Mouse (Mus musculus): ENCODE data around the gene Duox1. TPM values are rescaled to one million over a fixed set of nuclear protein-coding genes. Genes with fewer than 3 reads are reported as not detected.

The Duox1 gene
- total and polyA plus RNA-seq, 3 experiments: not detected

DNA sequence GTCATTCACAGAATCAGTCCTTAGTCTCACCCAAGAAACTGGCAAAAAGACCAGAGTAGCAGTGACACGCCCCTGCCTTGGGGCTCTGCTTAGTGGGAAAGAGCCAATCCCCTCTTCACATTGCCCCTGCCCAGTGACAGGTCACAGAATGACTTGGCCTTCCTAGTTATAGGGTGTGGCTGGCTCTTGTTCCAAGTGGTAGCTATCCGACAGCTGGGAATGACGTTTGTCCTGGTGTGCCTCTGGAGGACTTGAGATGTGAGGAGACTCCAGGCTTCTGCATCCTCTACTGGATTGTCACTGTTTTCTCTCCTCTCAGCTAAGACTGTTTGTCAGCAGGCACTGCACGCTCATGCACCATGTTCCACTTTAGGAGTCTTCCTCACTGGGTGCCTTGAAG is 1.9 kb downstream of the Duox1 start:
- no peak for TF ChIP-seq KAT2A (IDR thresholded peaks at IDR 0.05; ENCODE audit: insufficient replicate concordance, low read length)
- TF ChIP-seq ZC3H11A (IDR thresholded peaks at IDR 0.05; ENCODE audit: low read depth, low read length): no peak
- TF ChIP-seq NELFE (IDR thresholded peaks at IDR 0.05; ENCODE audit: low read depth, low read length): no peak

DNA sequence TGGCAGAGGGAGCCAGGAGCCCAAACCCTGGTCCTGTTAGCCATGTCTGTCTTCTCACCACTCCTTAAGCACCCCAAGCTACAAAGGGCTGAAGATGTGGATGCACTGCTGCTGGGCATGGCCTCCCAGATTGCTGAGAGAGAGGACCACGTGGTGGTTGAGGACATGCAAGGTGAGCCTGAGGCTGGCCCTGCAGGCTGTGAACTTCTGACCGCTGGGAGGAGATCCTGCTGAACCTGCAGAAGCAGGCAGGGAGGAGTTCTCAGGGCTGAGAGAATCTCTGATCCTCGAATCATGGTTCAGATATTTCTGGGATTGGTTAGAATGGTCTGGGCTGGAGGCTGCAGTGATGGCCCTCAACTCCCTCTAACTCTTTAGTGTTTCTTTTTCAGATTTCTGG is 8.5 kb downstream of the Duox1 start:
- DNase-seq (ENCODE audit: extremely low read depth): no peak
- Histone ChIP-seq H3K27ac (ENCODE audit: insufficient read depth, low read depth) (no peak overlapping the region), H3K9me3 (replicated peaks; ENCODE audit: low read length) (no peaks in the 10 kb centered on the region), H3K9ac (ENCODE audit: insufficient read depth, low read depth) (no peak overlapping the region), H3K27me3 (replicated peaks) (no peaks in the 10 kb centered on the region), H3K36me3 (replicated peaks in 1 of 2; ENCODE audit: control insufficient read depth in 1 of 2, insufficient read depth in 1 of 2, low read length in 1 of 2) (no peaks in the 10 kb centered on the region), H3K4me2 (ENCODE audit: insufficient read depth, low read depth, poor library complexity, severe bottlenecking) (no peak overlapping the region), H3K4me1 (ENCODE audit: control insufficient read depth in 1 of 2, insufficient read depth in 2 of 2) (no peaks in the 10 kb centered on the region), H3K79me2 (replicated peaks; ENCODE audit: control insufficient read depth, extremely low read depth, insufficient read depth, poor library complexity, severe bottlenecking) (no peaks in the 10 kb centered on the region), H3K4me3 (replicated peaks in 1 of 3; ENCODE audit: low read depth in 2 of 3, low read length in 2 of 3, poor library complexity in 1 of 3) (no peak overlapping the region)
- in situ Hi-C loops (cut with MboI; ENCODE audit: low pct_ligation_motif_present, low pct_unique_long_range_greater_than_20kb, low sequenced_read_pairs): no loop called here
- TF ChIP-seq ZMIZ1 (IDR thresholded peaks at IDR 0.05; ENCODE audit: low read depth, low read length) (no peak), USF2 (conservative IDR thresholded peaks at IDR 0.05; ENCODE audit: low read depth, low read length) (no peak), CHD2 (IDR thresholded peaks at IDR 0.05; ENCODE audit: low read length) (no peak), RCOR1 (conservative IDR thresholded peaks at IDR 0.05; ENCODE audit: low read depth, low read length) (no peak), ZC3H11A (IDR thresholded peaks at IDR 0.05; ENCODE audit: low read depth, low read length) (no peak), KAT2A (IDR thresholded peaks at IDR 0.05; ENCODE audit: insufficient replicate concordance, low read length) (no peak), POLR2A (IDR thresholded peaks at IDR 0.05; ENCODE audit: low read depth, low read length) (no peak), POLR2AphosphoS2 (IDR thresholded peaks at IDR 0.05; ENCODE audit: low read depth, low read length) (no peak), GABPA (IDR thresholded peaks at IDR 0.05; ENCODE audit: insufficient replicate concordance, low read depth, low read length) (no peak), TBP (conservative IDR thresholded peaks at IDR 0.05; ENCODE audit: low read depth, low read length) (no peak), MAX (IDR thresholded peaks at IDR 0.05; ENCODE audit: low read length) (no peak), SIN3A (IDR thresholded peaks at IDR 0.05; ENCODE audit: low read length) (no peak), TCF12 (IDR thresholded peaks at IDR 0.05; ENCODE audit: low read depth, low read length) (no peak)
- dilution Hi-C loops (cut with MboI; ENCODE audit: extremely low pct_ligation_motif_present, extremely low pct_unique_long_range_greater_than_20kb, low sequenced_read_pairs): no loop called here

More for the DNA sequence above, 1.9 kb downstream of the Duox1 start:
- Histone ChIP-seq H3K27ac (ENCODE audit: insufficient read depth, low read depth) (no peak overlapping the region), H3K9me3 (replicated peaks; ENCODE audit: low read length) (no peaks in the 10 kb centered on the region), H3K9ac (ENCODE audit: insufficient read depth, low read depth) (no peak overlapping the region), H3K4me2 (ENCODE audit: insufficient read depth, low read depth, poor library complexity, severe bottlenecking) (no peak overlapping the region), H3K36me3 (replicated peaks in 1 of 2; ENCODE audit: control insufficient read depth in 1 of 2, insufficient read depth in 1 of 2, low read length in 1 of 2) (no peaks in the 10 kb centered on the region), H3K27me3 (replicated peaks) (peaks cover 30% of the 10 kb centered on the region), H3K79me2 (replicated peaks; ENCODE audit: control insufficient read depth, extremely low read depth, insufficient read depth, poor library complexity, severe bottlenecking) (no peaks in the 10 kb centered on the region), H3K4me1 (ENCODE audit: control insufficient read depth in 1 of 2, insufficient read depth in 2 of 2) (no peaks in the 10 kb centered on the region), H3K4me3 (replicated peaks in 1 of 3; ENCODE audit: low read depth in 2 of 3, low read length in 2 of 3, poor library complexity in 1 of 3) (no peak overlapping the region)
- in situ Hi-C loops (cut with MboI; ENCODE audit: low pct_ligation_motif_present, low pct_unique_long_range_greater_than_20kb, low sequenced_read_pairs) (no loop called here), dilution Hi-C loops (cut with MboI; ENCODE audit: extremely low pct_ligation_motif_present, extremely low pct_unique_long_range_greater_than_20kb, low sequenced_read_pairs) (no loop called here)
- no peak for DNase-seq (ENCODE audit: extremely low read depth)

- Histone ChIP-seq H3K36me3 (replicated peaks in 1 of 2; ENCODE audit: control insufficient read depth in 1 of 2, insufficient read depth in 1 of 2, low read length in 1 of 2) (no peaks in the 10 kb centered on the region), H3K4me3 (replicated peaks in 1 of 3; ENCODE audit: low read depth in 2 of 3, low read length in 2 of 3, poor library complexity in 1 of 3) (no peak overlapping the region), H3K27ac (ENCODE audit: insufficient read depth, low read depth) (no peak overlapping the region), H3K4me1 (ENCODE audit: control insufficient read depth in 1 of 2, insufficient read depth in 2 of 2) (no peaks in the 10 kb centered on the region), H3K4me2 (ENCODE audit: insufficient read depth, low read depth, poor library complexity, severe bottlenecking) (no peak overlapping the region), H3K27me3 (replicated peaks) (no peaks in the 10 kb centered on the region), H3K79me2 (replicated peaks; ENCODE audit: control insufficient read depth, extremely low read depth, insufficient read depth, poor library complexity, severe bottlenecking) (no peaks in the 10 kb centered on the region), H3K9ac (ENCODE audit: insufficient read depth, low read depth) (no peak overlapping the region), H3K9me3 (replicated peaks; ENCODE audit: low read length) (no peaks in the 10 kb centered on the region)
- dilution Hi-C loops (cut with MboI; ENCODE audit: extremely low pct_ligation_motif_present, extremely low pct_unique_long_range_greater_than_20kb, low sequenced_read_pairs): no loop called here
- DNase-seq (ENCODE audit: extremely low read depth): no peak
- TF ChIP-seq MAX (IDR thresholded peaks at IDR 0.05; ENCODE audit: low read length) (no peak), MAFK (IDR thresholded peaks at IDR 0.05; ENCODE audit: insufficient replicate concordance, low read length) (no peak), E2F4 (IDR thresholded peaks at IDR 0.05; ENCODE audit: insufficient replicate concordance, low read depth, low read length) (no peak)
- in situ Hi-C loops (cut with MboI; ENCODE audit: low pct_ligation_motif_present, low pct_unique_long_range_greater_than_20kb, low sequenced_read_pairs): no loop called here
These were observed 9.1 kb downstream of the Duox1 start for GRCm38 (mm10) chr2:122324586-122324985.

Measured in CH12.LX (cell line).